Mouse (Mus musculus) erythroblast, embryonic 14.5 days (primary cell): ENCODE data around the gene Hist1h2be. TPM values are rescaled to one million over a fixed set of nuclear protein-coding genes. Genes with fewer than 3 reads are reported as not detected.
"Not testable (repeated sequence)": the region's sequence is repeated elsewhere in the genome, so short reads cannot be mapped to it uniquely, and the experiment has no call there.

Source experiments
- H3K27me3 ChIP-seq: 2 replicates; pipeline ENCODE4 v1.6.1; 2012; ENCODE audit warnings: inconsistent platforms; ENCODE audit not compliant: control insufficient read depth
- H3K36me3 ChIP-seq: 2 replicates; pipeline ENCODE4 v1.6.1; 2012; ENCODE audit warnings: mild to moderate bottlenecking, inconsistent platforms; ENCODE audit not compliant: control insufficient read depth
- H3K4me1 ChIP-seq: 2 replicates; pipeline ENCODE4 v1.6.1; 2012; ENCODE audit warnings: inconsistent platforms; ENCODE audit not compliant: control insufficient read depth
- H3K4me3 ChIP-seq: replicated peaks from 2 replicates; pipeline ENCODE3; 2012; ENCODE audit warnings: moderate library complexity, mild to moderate bottlenecking, inconsistent platforms
- H3K9me3 ChIP-seq: 2 replicates; pipeline ENCODE4 v1.6.1; 2012; ENCODE audit warnings: low read length, inconsistent platforms, mixed read lengths; ENCODE audit not compliant: control insufficient read depth
- GATA1 ChIP-seq: IDR thresholded peaks from 2 replicates; pipeline ENCODE4 v1.6.1; 2012; ENCODE audit warnings: low read length, inconsistent platforms, mixed read lengths
- TAL1 ChIP-seq: IDR thresholded peaks from 3 replicates; pipeline ENCODE4 v1.6.1; 2012; ENCODE audit warnings: low read length, inconsistent platforms, mixed read lengths
- polyA plus RNA-seq: library from polyadenylated mRNA; stranded (reverse); fragments of >175 nt; gene quantifications from 2 replicates; pipeline ENCODE4 v1.2.3, GENCODE M21; 2012

The Hist1h2be gene
- polyA plus RNA-seq, 1 experiment, result 0.67 TPM

DNA sequence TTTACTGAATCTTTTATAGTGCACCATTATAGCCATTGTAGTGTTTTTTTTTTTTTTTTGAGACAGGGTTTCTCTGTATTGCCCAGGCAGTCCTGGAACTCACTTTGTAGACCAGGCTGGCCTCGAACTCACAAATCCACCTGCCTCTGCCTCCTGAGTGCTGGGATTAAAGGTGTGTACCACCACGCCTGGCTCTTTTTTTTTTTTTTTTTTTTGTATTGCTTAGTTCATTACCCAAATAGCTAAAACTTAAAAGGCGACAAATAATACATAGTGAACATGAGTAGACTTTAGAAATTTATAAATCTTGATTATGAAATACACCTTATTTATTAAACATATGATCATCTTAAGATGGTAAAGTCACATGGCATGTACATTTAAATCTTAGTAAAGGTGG lies 79.4 kb downstream of the Hist1h2be start:
- H3K9me3 ChIP-seq, result no peaks in the 10 kb centered on the region
- TF ChIP-seq TAL1, result no peak
- no peak for TF ChIP-seq GATA1
- H3K36me3 ChIP-seq, result peaks cover 32% of the 10 kb centered on the region
- H3K4me1 ChIP-seq, result peaks cover 54% of the 10 kb centered on the region
- peak overlapping the region; percentile 64 for H3K4me3 ChIP-seq
- H3K27me3 ChIP-seq, result no peaks in the 10 kb centered on the region

DNA sequence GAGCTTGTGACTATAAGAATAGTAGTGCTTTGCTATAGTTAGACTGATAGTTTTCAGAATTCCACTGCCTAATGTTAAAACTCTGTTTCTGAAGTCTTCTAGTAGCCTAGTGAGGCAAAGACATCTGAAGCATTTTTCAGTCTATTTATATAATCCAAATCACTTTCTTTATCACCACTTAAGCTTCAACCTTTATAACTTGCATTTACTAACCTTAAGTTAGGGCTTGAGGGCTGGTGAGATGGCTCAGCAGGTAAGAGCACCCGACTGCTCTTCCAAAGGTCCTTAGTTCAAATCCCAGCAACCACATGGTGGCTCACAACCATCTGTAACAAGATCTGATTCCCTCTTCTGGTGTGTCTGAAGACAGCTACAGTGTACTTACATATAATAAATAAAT lies 81.1 kb downstream of the Hist1h2be start:
- H3K4me3 ChIP-seq, H3K9me3 ChIP-seq, H3K27me3 ChIP-seq: not testable (repeated sequence)
- Histone ChIP-seq H3K36me3 (peaks cover 32% of the 10 kb centered on the region), H3K4me1 (peaks cover 52% of the 10 kb centered on the region)

DNA sequence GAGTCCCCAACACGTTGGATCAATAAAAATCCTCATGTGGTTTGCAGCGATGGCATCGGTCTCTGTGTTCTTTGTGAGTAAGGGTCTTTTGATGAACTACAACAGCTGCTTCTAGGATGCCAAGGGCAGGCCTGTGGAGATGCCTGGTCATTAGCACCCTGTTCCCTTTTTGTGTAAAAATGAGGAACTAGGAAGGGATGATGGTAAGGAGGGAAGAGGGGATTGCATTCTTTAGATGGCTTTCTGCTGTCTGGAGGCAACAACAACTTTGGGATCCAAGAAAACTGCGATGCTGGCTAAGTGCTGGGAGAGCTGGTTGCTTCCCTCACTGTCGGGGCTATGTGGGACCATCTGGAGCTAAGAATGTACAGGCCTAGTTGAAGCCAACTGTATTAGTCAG lies 82.7 kb downstream of the Hist1h2be start:
- Histone ChIP-seq H3K4me1 (peaks cover 51% of the 10 kb centered on the region), H3K4me3 (peak overlapping the region; percentile 17), H3K9me3 (no peaks in the 10 kb centered on the region), H3K27me3 (no peaks in the 10 kb centered on the region), H3K36me3 (peaks cover 32% of the 10 kb centered on the region)
- TF ChIP-seq GATA1, result no peak
- TF ChIP-seq TAL1, result no peak

DNA sequence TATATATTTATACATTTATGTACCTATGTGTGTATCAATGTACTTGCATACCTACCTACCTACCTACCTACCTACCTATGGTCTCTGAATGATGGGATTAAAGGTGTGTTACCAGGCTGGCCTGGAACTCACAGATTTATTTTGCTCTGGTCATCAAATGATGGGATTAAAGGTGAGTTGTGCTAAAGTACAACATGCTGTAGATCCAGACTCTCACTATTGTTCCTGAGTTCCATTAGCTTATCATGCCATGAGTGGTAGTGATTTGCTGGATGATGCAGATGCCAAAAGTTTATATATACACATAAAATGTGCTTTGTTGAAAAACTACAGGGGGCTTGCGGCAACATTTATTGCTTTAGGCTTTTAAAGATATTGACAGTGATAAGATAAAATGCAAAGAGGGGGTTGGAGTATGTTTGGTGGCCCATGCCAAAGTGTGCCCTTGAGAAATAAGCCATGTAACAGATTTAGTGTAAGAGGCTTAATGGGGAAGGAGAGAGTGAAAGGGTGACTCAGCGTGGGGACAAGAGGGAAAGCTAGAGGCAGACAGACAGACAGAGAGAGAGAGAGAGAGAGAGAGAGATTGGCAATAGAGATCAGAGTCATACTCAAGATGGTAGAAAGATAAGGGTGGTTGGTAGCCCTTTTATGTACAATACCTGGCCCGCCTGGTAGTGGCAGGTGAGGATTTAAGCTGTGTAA lies 83.8 kb downstream of the Hist1h2be start:
- H3K4me3 ChIP-seq, result peak overlapping the region; percentile 75
- H3K27me3 ChIP-seq, result no peaks in the 10 kb centered on the region
- no peaks in the 10 kb centered on the region for H3K9me3 ChIP-seq
- TF ChIP-seq TAL1, result no peak
- peak; percentile 30; the same call in 1 of the 2 replicates for TF ChIP-seq GATA1
- H3K4me1 ChIP-seq, result peaks cover 60% of the 10 kb centered on the region
- peaks cover 32% of the 10 kb centered on the region for H3K36me3 ChIP-seq

DNA sequence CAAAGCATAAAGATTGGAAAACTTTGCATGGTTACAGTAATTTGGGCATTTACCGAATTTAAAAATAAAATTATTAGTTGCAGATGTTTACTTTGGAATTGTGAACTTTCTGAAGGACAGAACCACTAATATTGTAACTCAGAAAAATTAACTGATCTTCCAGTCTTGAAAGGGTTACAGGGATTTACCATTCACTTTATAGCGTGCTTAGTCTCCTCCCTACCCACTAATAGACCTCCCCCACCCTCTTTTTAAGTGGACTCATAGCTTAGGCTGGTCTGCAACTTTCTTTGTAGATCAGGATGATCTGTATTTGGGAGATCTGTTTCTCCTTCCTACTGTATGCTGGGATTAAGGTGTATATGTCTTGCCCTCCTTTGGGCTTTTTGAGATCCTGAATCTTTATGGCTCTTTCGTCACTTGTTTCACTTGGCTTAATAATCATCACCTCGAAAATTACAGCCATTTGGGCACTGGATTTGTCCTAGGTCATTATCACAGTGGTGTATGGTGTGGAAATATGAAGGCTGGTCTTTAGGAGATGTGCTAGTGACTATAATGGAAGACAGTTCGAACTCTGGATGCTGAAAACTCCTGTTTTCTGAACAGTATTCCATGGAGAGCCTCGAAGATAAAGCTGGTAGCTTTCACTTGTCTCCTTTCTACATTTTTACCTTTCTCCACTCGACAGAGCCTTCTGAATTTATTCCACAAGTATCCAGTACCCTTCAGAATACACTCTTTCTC lies 84.7 kb downstream of the Hist1h2be start:
- H3K4me1 ChIP-seq, result peaks cover 56% of the 10 kb centered on the region

DNA sequence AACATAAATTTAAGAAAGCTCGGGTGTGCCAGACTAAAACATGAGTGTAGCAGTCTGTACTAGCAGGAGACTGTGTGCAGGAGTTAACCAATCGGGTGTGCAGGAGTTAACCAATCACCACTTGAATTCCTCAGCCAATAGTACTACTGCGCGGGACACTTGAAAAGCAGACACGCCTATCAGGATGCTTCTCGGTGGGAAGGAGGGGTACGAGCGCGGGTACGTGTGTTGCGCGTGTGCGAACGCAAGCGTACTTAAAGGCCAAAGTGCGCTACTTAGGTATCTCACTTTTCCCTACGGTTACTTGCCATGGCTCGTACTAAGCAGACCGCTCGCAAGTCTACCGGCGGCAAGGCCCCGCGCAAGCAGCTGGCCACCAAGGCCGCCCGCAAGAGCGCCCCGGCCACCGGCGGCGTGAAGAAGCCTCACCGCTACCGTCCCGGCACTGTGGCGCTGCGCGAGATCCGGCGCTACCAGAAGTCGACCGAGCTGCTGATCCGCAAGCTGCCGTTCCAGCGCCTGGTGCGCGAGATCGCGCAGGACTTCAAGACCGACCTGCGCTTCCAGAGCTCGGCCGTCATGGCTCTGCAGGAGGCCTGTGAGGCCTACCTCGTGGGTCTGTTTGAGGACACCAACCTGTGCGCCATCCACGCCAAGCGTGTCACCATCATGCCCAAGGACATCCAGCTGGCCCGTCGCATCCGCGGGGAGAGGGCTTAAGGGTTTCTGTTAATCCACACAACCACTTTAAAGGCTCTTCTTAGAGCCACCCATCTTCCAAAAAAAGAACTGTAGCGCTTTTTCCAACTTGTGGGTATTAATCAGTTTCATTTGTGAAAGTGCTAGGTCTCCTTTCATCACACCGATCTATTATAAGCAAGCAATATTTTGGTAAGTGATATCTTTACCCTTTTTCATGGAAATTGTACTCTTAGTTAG lies 85.5 kb downstream of the Hist1h2be start, which contains the start of gene Hist1h3g:
Hist1h3g (plus strand) TSS at position 286 of the 939 bp plus-strand sequence.
- Histone ChIP-seq H3K4me3 (peak within 1 kb of the TSS; percentile 82), H3K4me1 (peaks cover 49% of the 10 kb centered on the region), H3K36me3 (peaks cover 27% of the 10 kb centered on the region)
- not testable (repeated sequence) for H3K27me3 ChIP-seq, H3K9me3 ChIP-seq

More for the DNA sequence above, 84.7 kb downstream of the Hist1h2be start:
- TF ChIP-seq TAL1 (no peak), GATA1 (no peak)
- no peaks in the 10 kb centered on the region for H3K9me3 ChIP-seq
- peaks cover 32% of the 10 kb centered on the region for H3K36me3 ChIP-seq
- peak overlapping the region; percentile 75 for H3K4me3 ChIP-seq
- H3K27me3 ChIP-seq, result no peaks in the 10 kb centered on the region

DNA sequence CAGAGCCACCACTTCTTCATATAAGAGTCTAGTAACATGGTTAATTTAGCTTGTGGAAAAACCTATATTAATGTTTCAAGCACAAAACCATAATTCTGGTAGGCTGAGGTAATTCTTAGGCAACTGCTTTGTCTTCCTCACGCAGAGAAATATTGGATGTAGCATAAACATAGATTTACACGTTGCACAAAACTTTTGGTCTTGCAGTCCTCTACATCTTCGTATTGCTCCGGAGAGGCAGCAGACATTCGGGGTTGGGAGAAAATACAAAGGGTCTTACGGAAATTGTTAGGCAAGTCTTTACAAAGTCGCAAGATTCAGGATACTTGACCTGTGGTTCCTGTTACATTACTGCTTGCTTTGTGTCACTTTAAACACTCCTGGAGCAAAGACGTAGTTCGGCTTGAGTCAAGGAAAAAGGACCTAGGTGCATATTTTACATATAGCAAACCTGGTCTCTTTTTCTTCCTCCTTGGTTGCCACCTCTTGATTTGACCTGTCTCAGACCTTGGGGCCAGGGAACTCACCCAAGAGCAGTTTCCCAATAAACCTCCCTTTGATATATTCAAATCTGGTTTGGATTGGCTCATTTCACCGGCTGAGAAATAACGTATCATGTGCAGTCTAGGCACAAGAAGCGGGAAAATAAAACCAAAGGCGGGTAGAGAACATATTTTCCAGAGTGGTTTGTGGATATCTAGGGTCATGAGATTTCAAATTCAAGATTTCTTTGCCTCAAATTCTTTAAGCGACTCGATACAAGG lies 86.4 kb downstream of the Hist1h2be start:
- Histone ChIP-seq H3K9me3 (no peaks in the 10 kb centered on the region), H3K27me3 (no peaks in the 10 kb centered on the region), H3K36me3 (peaks cover 23% of the 10 kb centered on the region), H3K4me3 (peak overlapping the region; percentile 82), H3K4me1 (peaks cover 51% of the 10 kb centered on the region)
- no peak for TF ChIP-seq TAL1
- no peak for TF ChIP-seq GATA1

Other genes with a start within 250 kb of the Hist1h2be start
- gene Abt1, start 197.3 kb downstream of the Hist1h2be start, polyA plus RNA-seq, result 0.76 and 0.84 TPM in 2 replicates
- gene Btn1a1, start 155.2 kb downstream of the Hist1h2be start, polyA plus RNA-seq, result 0.15 and 0.16 TPM in 2 replicates
- not detected in 2 replicates for gene Btn2a2, start 132.3 kb downstream of the Hist1h2be start, polyA plus RNA-seq
- gene Hist1h4h, start 90.1 kb downstream of the Hist1h2be start, polyA plus RNA-seq, result 10.1 and 19.7 TPM in 2 replicates
- gene Hist1h2af, start 87.2 kb downstream of the Hist1h2be start, polyA plus RNA-seq, result 52.5 and 62.7 TPM in 2 replicates
- 8.8 and 11.7 TPM in 2 replicates for gene Hist1h3g, start 85.7 kb downstream of the Hist1h2be start, polyA plus RNA-seq
- 0.43 and 3.0 TPM in 2 replicates for gene Hist1h2bh, start 77.7 kb downstream of the Hist1h2be start, polyA plus RNA-seq
- 1.3 and 3.3 TPM in 2 replicates for gene Hist1h3f, start 77.1 kb downstream of the Hist1h2be start, polyA plus RNA-seq
- gene Hist1h4f, start 69.5 kb downstream of the Hist1h2be start, polyA plus RNA-seq, result 8.3 and 13.8 TPM in 2 replicates
- 0.51 and 0.95 TPM in 2 replicates for gene Hist1h1d, start 67.9 kb downstream of the Hist1h2be start, polyA plus RNA-seq
- gene Hist1h3e, start 58.8 kb downstream of the Hist1h2be start, polyA plus RNA-seq, result 2.9 and 16.6 TPM in 2 replicates
- gene Hist1h2ae, start 49.9 kb downstream of the Hist1h2be start, polyA plus RNA-seq, result 3.6 and 5.2 TPM in 2 replicates
- 14.5 and 18.7 TPM in 2 replicates for gene Hist1h2bg, start 49.7 kb downstream of the Hist1h2be start, polyA plus RNA-seq
- 6.6 and 15.6 TPM in 2 replicates for gene Hist1h2bf, start 46.9 kb downstream of the Hist1h2be start, polyA plus RNA-seq
- gene Hist1h2ad, start 46.7 kb downstream of the Hist1h2be start, polyA plus RNA-seq, result 5.1 and 8.3 TPM in 2 replicates
- gene Hist1h3d, start 45.4 kb downstream of the Hist1h2be start, polyA plus RNA-seq, result 1.6 and 4.7 TPM in 2 replicates
- 5.1 and 11.8 TPM in 2 replicates for gene Hist1h4d, start 39.5 kb downstream of the Hist1h2be start, polyA plus RNA-seq
- gene Hist1h1e, start 1.4 kb upstream of the Hist1h2be start, polyA plus RNA-seq, result 2.8 and 8.5 TPM in 2 replicates
- gene Hist1h2ac, start 62.8 kb upstream of the Hist1h2be start, polyA plus RNA-seq, result 1.1 and 2.1 TPM in 2 replicates
- gene Hist1h2bc, start 63.1 kb upstream of the Hist1h2be start, polyA plus RNA-seq, result 17.5 and 20.6 TPM in 2 replicates
- 0.10 TPM in 1 of 2 replicates, not detected in the other for gene Hist1h1t, start 74.7 kb upstream of the Hist1h2be start, polyA plus RNA-seq
- gene Hist1h4c, start 77.3 kb upstream of the Hist1h2be start, polyA plus RNA-seq, result 0.93 and 3.0 TPM in 2 replicates
- gene Hfe, start 89.7 kb upstream of the Hist1h2be start, polyA plus RNA-seq, result 0.15 and 0.53 TPM in 2 replicates
- 54.6 and 94.3 TPM in 2 replicates for gene Hist1h1c, start 117.7 kb upstream of the Hist1h2be start, polyA plus RNA-seq
- gene Hist1h3c, start 124.5 kb upstream of the Hist1h2be start, polyA plus RNA-seq, result 3.8 and 7.0 TPM in 2 replicates
- 5.4 and 12.1 TPM in 2 replicates for gene Hist1h2bb, start 125.6 kb upstream of the Hist1h2be start, polyA plus RNA-seq
- 9.1 and 22.3 TPM in 2 replicates for gene Hist1h2ab, start 130.0 kb upstream of the Hist1h2be start, polyA plus RNA-seq
- 6.2 and 23.6 TPM in 2 replicates for gene Hist1h3b, start 131.1 kb upstream of the Hist1h2be start, polyA plus RNA-seq
- gene Hist1h4b, start 135.9 kb upstream of the Hist1h2be start, polyA plus RNA-seq, result 4.5 and 11.8 TPM in 2 replicates
- gene Hist1h4a, start 140.1 kb upstream of the Hist1h2be start, polyA plus RNA-seq, result 10.2 and 21.5 TPM in 2 replicates
- gene Hist1h3a, start 141.3 kb upstream of the Hist1h2be start, polyA plus RNA-seq, result 1.5 and 4.0 TPM in 2 replicates
- 1.4 TPM in 2 replicates for gene Hist1h1a, start 142.5 kb upstream of the Hist1h2be start, polyA plus RNA-seq
- not detected in 2 replicates for gene Trim38, start 148.8 kb upstream of the Hist1h2be start, polyA plus RNA-seq
- gene Slc17a2, start 185.9 kb upstream of the Hist1h2be start, polyA plus RNA-seq, result not detected in 2 replicates
- gene Slc17a3, start 218.3 kb upstream of the Hist1h2be start, polyA plus RNA-seq, result 0.01 TPM in 1 of 2 replicates, not detected in the other
- gene Slc17a1, start 246.6 kb upstream of the Hist1h2be start, polyA plus RNA-seq, result not detected in 2 replicates